Mouse (Mus musculus): ENCODE measurements around the gene Rsf1.

DNA sequence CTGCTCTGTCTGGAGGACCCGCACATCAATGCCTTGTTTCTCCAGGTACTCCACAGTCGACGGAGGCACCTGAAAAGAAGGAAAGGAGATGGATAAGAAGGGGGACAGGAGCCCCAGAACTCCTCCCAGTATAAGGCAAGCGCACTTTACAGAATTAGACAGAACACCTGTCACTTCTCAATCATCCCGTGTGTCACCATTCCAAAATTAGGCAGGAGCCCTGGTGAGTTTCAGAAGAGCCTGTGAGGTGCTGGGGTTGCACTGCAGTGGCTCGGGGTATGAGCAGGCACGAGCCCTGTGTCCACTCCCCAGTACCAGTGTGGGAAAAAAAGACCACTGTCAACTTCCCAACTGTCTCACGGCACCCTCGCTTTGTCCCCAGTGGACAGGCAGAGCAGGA, 29.0 kb upstream of the Rsf1 start:
- TF ChIP-seq CTCF (IDR thresholded peaks at IDR 0.05; ENCODE audit: low read depth, low read length) (no peak), POLR2AphosphoS5 (IDR thresholded peaks at IDR 0.05; ENCODE audit: insufficient replicate concordance, low read depth, low read length) (no peak), TAL1 (conservative IDR thresholded peaks at IDR 0.05; ENCODE audit: low read depth, low read length) (no peak)
